Mouse (Mus musculus): Measurements from ENCODE around the gene Acat1. TPM values are rescaled to one million over a fixed set of nuclear protein-coding genes. Genes with fewer than 3 reads are reported as not detected.

The Acat1 gene
- total RNA-seq, 2 experiments from 2014 or later = 69.6 to 70.5 TPM

GRCm38 (mm10) chr9:53536558-53537320 is 73.4 kb downstream of the Acat1 start, which contains the start of the genes Atm and Npat:
TSS of gene Atm (minus strand) at chr9:53536740.
TSS of gene Npat (plus strand) at chr9:53537047.
- ATAC-seq (replicated peaks; ENCODE audit: low FRiP score, poor library complexity, severe bottlenecking) = peak; percentile 93

- peak; percentile 28 for ATAC-seq (replicated peaks; ENCODE audit: low FRiP score, poor library complexity, severe bottlenecking)
These were observed 74.5 kb downstream of the Acat1 start for GRCm38 (mm10) chr9:53535416-53536320.

Other genes with a start within 250 kb of the Acat1 start
- 0.72 and 2.1 TPM in 2 replicates for gene Kdelc2, start 226.4 kb downstream of the Acat1 start, total RNA-seq (2015; ENCODE audit: low replicate concordance)
- gene Kdelc2, start 226.4 kb downstream of the Acat1 start, total RNA-seq (2017; ENCODE audit: low replicate concordance) = 0.15 TPM in 1 of 2 replicates, not detected in the other
- 1.4 TPM in 1 of 2 replicates, not detected in the other for gene 4930550C14Rik, start 208.1 kb downstream of the Acat1 start, total RNA-seq (2015; ENCODE audit: low replicate concordance)
- gene 4930550C14Rik, start 208.1 kb downstream of the Acat1 start, total RNA-seq (2017; ENCODE audit: low replicate concordance) = not detected in 2 replicates
- gene Atm, start 73.6 kb downstream of the Acat1 start, total RNA-seq (2015; ENCODE audit: low replicate concordance) = 4.2 and 5.4 TPM in 2 replicates
- 4.6 and 5.1 TPM in 2 replicates for gene Atm, start 73.6 kb downstream of the Acat1 start, total RNA-seq (2017; ENCODE audit: low replicate concordance)
- 34.2 and 35.2 TPM in 2 replicates for gene Npat, start 73.3 kb downstream of the Acat1 start, total RNA-seq (2015; ENCODE audit: low replicate concordance)
- 23.0 and 32.1 TPM in 2 replicates for gene Npat, start 73.3 kb downstream of the Acat1 start, total RNA-seq (2017; ENCODE audit: low replicate concordance)
- 16.2 and 17.2 TPM in 2 replicates for gene Cul5, start 59.6 kb upstream of the Acat1 start, total RNA-seq (2015; ENCODE audit: low replicate concordance)
- gene Cul5, start 59.6 kb upstream of the Acat1 start, total RNA-seq (2017; ENCODE audit: low replicate concordance) = 15.0 and 26.5 TPM in 2 replicates
- 2.5 TPM in 1 of 2 replicates, not detected in the other for gene Rab39, start 95.8 kb upstream of the Acat1 start, total RNA-seq (2015; ENCODE audit: low replicate concordance)
- gene Rab39, start 95.8 kb upstream of the Acat1 start, total RNA-seq (2017; ENCODE audit: low replicate concordance) = 0.64 TPM in 1 of 2 replicates, not detected in the other
- not detected in 2 replicates for gene Slc35f2, start 161.2 kb upstream of the Acat1 start, total RNA-seq (2015; ENCODE audit: low replicate concordance)
- not detected in 2 replicates for gene Slc35f2, start 161.2 kb upstream of the Acat1 start, total RNA-seq (2017; ENCODE audit: low replicate concordance)
- not detected in 2 replicates for gene Sln, start 239.8 kb upstream of the Acat1 start, total RNA-seq (2015; ENCODE audit: low replicate concordance)
- gene Sln, start 239.8 kb upstream of the Acat1 start, total RNA-seq (2017; ENCODE audit: low replicate concordance) = not detected in 2 replicates

All from erythroid progenitor cell, adult 5-6 weeks (primary cell).